Mouse (Mus musculus) intestine, embryonic 14.5 days (tissue): ENCODE data around the gene Fam131c. TPM values are rescaled to one million over a fixed set of nuclear protein-coding genes. Genes with fewer than 3 reads are reported as not detected.

Source experiments
- ATAC-seq: fragments of 200-750 bp; cut with Nextera tagmentation; replicated peaks from 2 replicates; pipeline ENCODE4 v1.8.0; 2017; ENCODE audit warnings: low read depth, moderate number of reproducible peaks, moderate TSS enrichment, moderate library complexity; ENCODE audit not compliant: low FRiP score, low TSS enrichment
- DNase-seq: peaks from one replicate; pipeline ENCODE4 v3.0.0-alpha.2; 2018; ENCODE audit warnings: low spot score
- H3K27ac ChIP-seq: fragments of 300-500 bp; sonication (generic); 2 replicates; pipeline ENCODE4 v1.5.1; 2014; ENCODE audit warnings: low read depth, mild to moderate bottlenecking, control low read depth
- H3K27me3 ChIP-seq: fragments of 300-500 bp; sonication (generic); replicated peaks from 2 replicates; pipeline ENCODE4 v1.6.1; 2014; ENCODE audit warnings: low read length, control low read depth; ENCODE audit not compliant: control insufficient read depth, insufficient read depth
- H3K36me3 ChIP-seq: fragments of 300-500 bp; sonication (generic); 2 replicates; pipeline ENCODE4 v1.6.1; 2014; ENCODE audit warnings: low read length, control low read depth; ENCODE audit not compliant: control insufficient read depth, insufficient read depth
- H3K4me1 ChIP-seq: fragments of 300-500 bp; sonication (generic); replicated peaks from 2 replicates; pipeline ENCODE4 v1.6.1; 2014; ENCODE audit warnings: low read length, control low read depth, mixed read lengths; ENCODE audit not compliant: control insufficient read depth, insufficient read depth
- H3K4me2 ChIP-seq: fragments of 300-500 bp; sonication (generic); 2 replicates; pipeline ENCODE4 v1.6.1; 2014; ENCODE audit warnings: low read length
- H3K4me3 ChIP-seq: fragments of 300-500 bp; sonication (generic); 2 replicates; pipeline ENCODE4 v1.5.1; 2014; ENCODE audit warnings: low read depth, low read length, control low read depth, mixed read lengths
- H3K9ac ChIP-seq: fragments of 300-500 bp; sonication (generic); 2 replicates; pipeline ENCODE4 v1.6.1; 2014; ENCODE audit warnings: mild to moderate bottlenecking, low read length
- H3K9me3 ChIP-seq: fragments of 300-500 bp; sonication (generic); 2 replicates; pipeline ENCODE4 v1.6.1; 2016; ENCODE audit warnings: low read length, control low read depth; ENCODE audit not compliant: control insufficient read depth
- WGBS: fragments of 180-500 bp; shearing (Covaris S2); extraction: QIAGEN DNeasy Blood & Tissue Kit; methylation state at CpG from one replicate; pipeline ENCODE4 v1.1.7; 2014; 5-methylcytosine and 5-hydroxymethylcytosine counted together
- polyA plus RNA-seq: library from polyadenylated mRNA; unstranded; fragments of >200 nt; fragmentation: Nextera tagmentation; extraction: Ambion mirVana; gene quantifications from 2 replicates; pipeline ENCODE4 v1.2.1, GENCODE M21; 2014

Fam131c gene
- polyA plus RNA-seq, 1 experiment from 2014 or later: 2.9 TPM

GRCm38 (mm10) chr4:141332258-141332657, 35.8 kb upstream of the Fam131c start:
- H3K27me3 ChIP-seq: no peaks in the 10 kb centered on the region
- H3K4me1 ChIP-seq: peaks cover 9% of the 10 kb centered on the region
- H3K27ac ChIP-seq: no peak overlapping the region
- H3K4me3 ChIP-seq: no peak overlapping the region
- ATAC-seq (no peak), DNase-seq (no peak)
- WGBS: 79% methylated on average over 7 of the region's 7 CpGs
- no peak overlapping the region for H3K4me2 ChIP-seq
- no peaks in the 10 kb centered on the region for H3K36me3 ChIP-seq
- no peak overlapping the region for H3K9ac ChIP-seq
- no peaks in the 10 kb centered on the region for H3K9me3 ChIP-seq

- 57% methylated on average over 5 of the region's 5 CpGs for WGBS
- H3K4me3 ChIP-seq: no peak overlapping the region
- H3K27ac ChIP-seq: no peak overlapping the region
- no peaks in the 10 kb centered on the region for H3K27me3 ChIP-seq
- H3K36me3 ChIP-seq: no peaks in the 10 kb centered on the region
- H3K4me1 ChIP-seq: peaks cover 24% of the 10 kb centered on the region
- no peak for ATAC-seq
- no peaks in the 10 kb centered on the region for H3K9me3 ChIP-seq
- H3K4me2 ChIP-seq: no peak overlapping the region
- H3K9ac ChIP-seq: no peak overlapping the region
- DNase-seq: no peak
Measured at GRCm38 (mm10) chr4:141334695-141335094, 33.3 kb upstream of the Fam131c start.

- H3K9me3 ChIP-seq: no peaks in the 10 kb centered on the region
- H3K27me3 ChIP-seq: no peaks in the 10 kb centered on the region
- DNase-seq (no peak), ATAC-seq (no peak)
- no peak overlapping the region for H3K4me3 ChIP-seq
- H3K36me3 ChIP-seq: no peaks in the 10 kb centered on the region
- no peak overlapping the region for H3K4me2 ChIP-seq
- peaks cover 24% of the 10 kb centered on the region for H3K4me1 ChIP-seq
- WGBS: 18% methylated on average over 3 of the region's 3 CpGs
- H3K9ac ChIP-seq: no peak overlapping the region
- H3K27ac ChIP-seq: peak overlapping the region; percentile 16; the same call in 1 of the 2 replicates
Measured at GRCm38 (mm10) chr4:141335263-141335796, 32.7 kb upstream of the Fam131c start.

- no peaks in the 10 kb centered on the region for H3K27me3 ChIP-seq
- H3K4me3 ChIP-seq: no peak overlapping the region
- H3K4me2 ChIP-seq: no peak overlapping the region
- H3K27ac ChIP-seq: no peak overlapping the region; the same call in 1 of the 2 replicates
- no peak for DNase-seq
- 61% methylated on average over 6 of the region's 6 CpGs for WGBS
- H3K9ac ChIP-seq: no peak overlapping the region
- ATAC-seq: no peak
- no peaks in the 10 kb centered on the region for H3K9me3 ChIP-seq
- peaks cover 24% of the 10 kb centered on the region for H3K4me1 ChIP-seq
- no peaks in the 10 kb centered on the region for H3K36me3 ChIP-seq
Measured at GRCm38 (mm10) chr4:141336196-141336595, 31.8 kb upstream of the Fam131c start.

- Histone ChIP-seq H3K4me1 (peaks cover 24% of the 10 kb centered on the region), H3K36me3 (no peaks in the 10 kb centered on the region), H3K4me2 (peak overlapping the region; percentile 5), H3K9ac (no peak overlapping the region; the same call in 1 of the 2 replicates), H3K4me3 (no peak overlapping the region), H3K9me3 (no peaks in the 10 kb centered on the region), H3K27me3 (no peaks in the 10 kb centered on the region), H3K27ac (peak overlapping the region; percentile 65)
- DNase-seq: peak; percentile 65
- 12% methylated on average over 6 of the region's 6 CpGs for WGBS
- ATAC-seq: peak; percentile 48
Measured at GRCm38 (mm10) chr4:141337986-141338385, 30.0 kb upstream of the Fam131c start.

GRCm38 (mm10) chr4:141338853-141339252, 29.2 kb upstream of the Fam131c start:
- ATAC-seq (no peak), DNase-seq (peak; percentile 68)
- H3K4me2 ChIP-seq: no peak overlapping the region
- H3K4me1 ChIP-seq: peaks cover 25% of the 10 kb centered on the region
- H3K4me3 ChIP-seq: no peak overlapping the region
- no peaks in the 10 kb centered on the region for H3K36me3 ChIP-seq
- 0% methylated on average over 1 of the region's 1 CpGs for WGBS
- peak overlapping the region; percentile 65 for H3K27ac ChIP-seq
- no peaks in the 10 kb centered on the region for H3K27me3 ChIP-seq
- no peaks in the 10 kb centered on the region for H3K9me3 ChIP-seq
- no peak overlapping the region for H3K9ac ChIP-seq

- H3K4me3 ChIP-seq: no peak overlapping the region
- H3K36me3 ChIP-seq: no peaks in the 10 kb centered on the region
- no peak overlapping the region for H3K4me2 ChIP-seq
- no peaks in the 10 kb centered on the region for H3K9me3 ChIP-seq
- H3K27ac ChIP-seq: no peak overlapping the region
- WGBS: 66% methylated on average over 6 of the region's 7 CpGs
- H3K4me1 ChIP-seq: peaks cover 19% of the 10 kb centered on the region
- no peak for DNase-seq
- no peaks in the 10 kb centered on the region for H3K27me3 ChIP-seq
- no peak overlapping the region for H3K9ac ChIP-seq
- ATAC-seq: no peak
Measured at GRCm38 (mm10) chr4:141341477-141341876, 26.5 kb upstream of the Fam131c start.

- H3K36me3 ChIP-seq: no peaks in the 10 kb centered on the region
- H3K27ac ChIP-seq: no peak overlapping the region; the same call in 1 of the 2 replicates
- no peak overlapping the region for H3K9ac ChIP-seq
- 52% methylated on average over 7 of the region's 7 CpGs for WGBS
- ATAC-seq (no peak), DNase-seq (no peak)
- H3K4me2 ChIP-seq: no peak overlapping the region
- H3K4me1 ChIP-seq: peaks cover 14% of the 10 kb centered on the region
- no peaks in the 10 kb centered on the region for H3K27me3 ChIP-seq
- H3K4me3 ChIP-seq: no peak overlapping the region
- no peaks in the 10 kb centered on the region for H3K9me3 ChIP-seq
Measured at GRCm38 (mm10) chr4:141343515-141343914, 24.5 kb upstream of the Fam131c start.

- DNase-seq: no peak
- Histone ChIP-seq H3K27ac (no peak overlapping the region), H3K4me3 (no peak overlapping the region), H3K36me3 (no peaks in the 10 kb centered on the region), H3K4me1 (0 out of 2 replicates have a peak, but pooled peaks cover 8% of the 10 kb centered on the region), H3K4me2 (no peak overlapping the region), H3K9me3 (no peaks in the 10 kb centered on the region), H3K9ac (no peak overlapping the region), H3K27me3 (no peaks in the 10 kb centered on the region)
- ATAC-seq: no peak
- WGBS: 88% methylated on average over 12 of the region's 12 CpGs
Measured at GRCm38 (mm10) chr4:141345219-141345618, 22.8 kb upstream of the Fam131c start.
